Mouse (Mus musculus) heart, postnatal 0 days (tissue): Measurements from ENCODE around the gene Mcoln2.
"Not testable (repeated sequence)": the region's sequence is repeated elsewhere in the genome, so short reads cannot be mapped to it uniquely, and the experiment has no call there.

Experiments
- CTCF ChIP-seq: IDR thresholded peaks from 2 replicates; pipeline ENCODE4 v1.5.1; 2016; ENCODE audit warnings: antibody characterized with exemption, control low read depth, low read depth
- EP300 ChIP-seq: IDR thresholded peaks from 2 replicates; pipeline ENCODE4 v1.6.1; 2016; ENCODE audit warnings: antibody characterized with exemption, low read depth

DNA sequence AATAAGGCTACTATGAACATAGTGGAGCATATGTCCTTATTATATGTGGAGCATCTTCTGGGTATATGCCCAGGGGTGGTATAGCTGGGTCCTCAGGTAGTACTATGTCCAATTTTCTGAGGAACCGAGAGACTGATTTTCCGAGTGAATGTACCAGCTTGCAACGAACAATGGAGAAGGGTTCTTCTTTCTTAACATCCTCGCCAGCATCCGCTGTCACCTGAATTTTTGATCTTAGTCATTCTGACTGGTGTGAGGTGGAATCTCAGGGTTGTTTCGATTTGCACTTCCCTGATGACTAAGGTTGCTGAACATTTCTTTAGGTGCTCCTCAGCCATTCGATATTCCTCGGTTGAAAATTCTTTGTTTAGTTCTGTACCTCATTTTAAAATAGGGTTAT is 60.1 kb downstream of the Mcoln2 start:
- not testable (repeated sequence) for TF ChIP-seq CTCF, EP300
